Mouse (Mus musculus) hindbrain, embryonic 11.5 days (tissue): ENCODE measurements at regions not wholly inside any gene's neighbourhood (a gene's known extent, or its start where the extent isn't known, plus 50 kb on each side); places are given as distances from the start of the nearest gene placed in this dataset.
"Not testable (repeated sequence)": the region's sequence is repeated elsewhere in the genome, so short reads cannot be mapped to it uniquely, and the experiment has no call there.

Source experiments
- ATAC-seq: fragments of 200-750 bp; cut with Nextera tagmentation; 2 replicates; pipeline ENCODE4 v1.8.0; 2017; ENCODE audit warnings: mild to moderate bottlenecking, moderate TSS enrichment, moderate library complexity; ENCODE audit not compliant: low FRiP score
- DNase-seq: peaks from one replicate; pipeline ENCODE4 v3.0.0-alpha.2; 2015; ENCODE audit warnings: low spot score
- H3K27ac ChIP-seq: fragments of 300-500 bp; sonication (generic); 2 replicates; pipeline ENCODE4 v1.5.1; 2014; ENCODE audit warnings: mild to moderate bottlenecking, low read depth, low read length
- H3K27me3 ChIP-seq: fragments of 300-500 bp; sonication (generic); 2 replicates; pipeline ENCODE4 v1.6.1; 2014; ENCODE audit warnings: mild to moderate bottlenecking, low read length, moderate library complexity, mixed read lengths; ENCODE audit not compliant: control insufficient read depth, insufficient read depth
- H3K36me3 ChIP-seq: fragments of 300-500 bp; sonication (generic); 2 replicates; pipeline ENCODE4 v1.6.1; 2014; ENCODE audit warnings: mild to moderate bottlenecking, low read length, moderate library complexity, mixed read lengths; ENCODE audit not compliant: control insufficient read depth, insufficient read depth
- H3K4me1 ChIP-seq: fragments of 300-500 bp; sonication (generic); replicated peaks from 2 replicates; pipeline ENCODE4 v1.6.1; 2014; ENCODE audit warnings: low read length, mixed read lengths; ENCODE audit not compliant: control insufficient read depth, insufficient read depth
- H3K4me2 ChIP-seq: fragments of 300-500 bp; sonication (generic); replicated peaks from 2 replicates; pipeline ENCODE4 v1.6.1; 2014; ENCODE audit warnings: mild to moderate bottlenecking, low read depth, low read length
- H3K4me3 ChIP-seq: fragments of 300-500 bp; sonication (generic); 2 replicates; pipeline ENCODE4 v1.5.1; 2014; ENCODE audit warnings: low read depth, low read length
- H3K9ac ChIP-seq: fragments of 300-500 bp; sonication (generic); 2 replicates; pipeline ENCODE4 v1.6.1; 2014; ENCODE audit warnings: low read depth, low read length
- H3K9me3 ChIP-seq: fragments of 300-500 bp; sonication (generic); 2 replicates; pipeline ENCODE4 v1.6.1; 2016; ENCODE audit warnings: low read length; ENCODE audit not compliant: control insufficient read depth
- WGBS: fragments of 180-500 bp; shearing (Covaris S2); extraction: QIAGEN DNeasy Blood & Tissue Kit; methylation state at CpG from one replicate; pipeline ENCODE4 v1.1.7; 2014; 5-methylcytosine and 5-hydroxymethylcytosine counted together

DNA sequence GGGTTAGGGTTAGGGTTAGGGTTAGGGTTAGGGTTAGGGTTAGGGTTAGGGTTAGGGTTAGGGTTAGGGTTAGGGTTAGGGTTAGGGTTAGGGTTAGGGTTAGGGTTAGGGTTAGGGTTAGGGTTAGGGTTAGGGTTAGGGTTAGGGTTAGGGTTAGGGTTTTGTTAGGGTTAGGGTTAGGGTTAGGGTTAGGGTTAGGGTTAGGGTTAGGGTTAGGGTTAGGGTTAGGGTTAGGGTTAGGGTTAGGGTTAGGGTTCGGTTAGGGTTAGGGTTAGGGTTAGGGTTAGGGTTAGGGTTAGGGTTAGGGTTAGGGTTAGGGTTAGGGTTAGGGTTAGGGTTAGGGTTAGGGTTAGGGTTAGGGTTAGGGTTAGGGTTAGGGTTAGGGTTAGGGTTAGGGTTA lies 124.7 kb upstream of the Fgf14 start:
- not testable (repeated sequence) for H3K4me1 ChIP-seq, H3K27me3 ChIP-seq, ATAC-seq, H3K27ac ChIP-seq, H3K4me3 ChIP-seq, DNase-seq, H3K9ac ChIP-seq, H3K4me2 ChIP-seq, H3K36me3 ChIP-seq, H3K9me3 ChIP-seq
- 0% methylated on average over 1 of the region's 1 CpGs for WGBS

DNA sequence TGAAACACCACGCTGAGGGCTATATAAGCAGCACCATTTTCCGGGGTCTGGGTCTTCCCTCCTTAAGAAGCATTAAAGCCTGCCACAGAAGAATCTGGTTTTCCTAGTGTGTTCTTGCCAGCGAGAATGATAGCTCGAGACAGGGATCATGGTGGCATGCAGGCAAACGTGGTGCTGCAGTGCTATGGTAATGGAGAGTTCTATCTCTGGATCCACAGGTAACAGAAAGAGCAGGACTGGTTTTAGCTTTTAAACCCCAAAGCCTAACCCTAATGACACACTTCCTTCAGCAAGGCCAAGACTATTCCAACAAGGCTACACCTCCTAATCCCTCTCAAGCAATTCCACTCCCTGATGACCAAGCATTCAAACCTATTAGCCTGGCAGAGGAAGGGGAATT lies 123.5 kb upstream of the Fgf14 start:
- 99% methylated on average over 5 of the region's 5 CpGs for WGBS
- no peaks in the 10 kb centered on the region for H3K27me3 ChIP-seq
- no peak overlapping the region for H3K27ac ChIP-seq
- H3K4me1 ChIP-seq: no peaks in the 10 kb centered on the region
- no peaks in the 10 kb centered on the region for H3K9me3 ChIP-seq
- H3K4me3 ChIP-seq: no peak overlapping the region
- no peak for ATAC-seq
- no peaks in the 10 kb centered on the region for H3K36me3 ChIP-seq
- DNase-seq: no peak
- no peak overlapping the region for H3K4me2 ChIP-seq
- no peak overlapping the region for H3K9ac ChIP-seq

DNA sequence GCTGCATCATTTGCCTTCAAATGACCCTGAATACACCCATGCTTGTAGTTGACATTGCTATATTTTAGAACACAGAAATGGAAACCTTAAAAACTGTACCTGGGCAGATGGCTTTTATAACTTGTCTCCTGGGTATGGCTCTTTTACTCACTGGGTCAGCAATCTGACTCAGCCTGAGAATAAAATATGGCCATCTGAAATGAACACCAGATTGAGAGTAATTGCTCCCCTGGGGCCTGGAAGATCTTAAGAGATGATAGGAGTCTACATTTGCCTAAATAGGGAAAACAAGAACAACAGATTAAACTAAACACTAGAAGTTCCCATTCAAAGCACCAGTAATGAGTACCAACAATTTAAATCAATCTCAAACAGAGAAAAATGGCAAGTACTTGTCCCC lies 98.5 kb upstream of the Fgf14 start:
- H3K9me3 ChIP-seq: no peaks in the 10 kb centered on the region
- no peaks in the 10 kb centered on the region for H3K36me3 ChIP-seq
- H3K4me3 ChIP-seq: no peak overlapping the region
- H3K27ac ChIP-seq: no peak overlapping the region
- no peak overlapping the region for H3K4me2 ChIP-seq
- DNase-seq: no peak
- no peaks in the 10 kb centered on the region for H3K27me3 ChIP-seq
- no peak overlapping the region for H3K9ac ChIP-seq
- H3K4me1 ChIP-seq: no peaks in the 10 kb centered on the region
- ATAC-seq: no peak

DNA sequence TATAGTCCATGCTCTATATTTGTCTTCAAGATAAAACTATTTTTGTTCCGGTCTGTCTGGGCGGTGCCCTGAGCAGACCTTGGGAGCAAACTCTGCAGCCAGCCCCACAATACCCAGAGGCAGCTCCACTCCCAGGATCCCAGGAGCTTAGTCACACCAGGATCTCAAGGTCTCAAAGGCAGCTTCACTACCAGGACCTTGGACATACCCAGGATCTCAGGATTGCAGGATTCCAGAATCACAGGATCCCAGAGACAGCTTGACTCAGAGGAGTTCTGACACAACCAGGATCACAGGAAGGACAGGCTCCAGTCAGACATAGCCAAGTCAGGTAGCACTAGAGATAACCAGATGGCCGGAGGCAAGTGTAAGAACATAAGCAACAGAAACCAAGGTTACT lies 91.1 kb upstream of the Fgf14 start:
- DNase-seq: no peak
- H3K27me3 ChIP-seq: no peaks in the 10 kb centered on the region
- H3K4me1 ChIP-seq: no peaks in the 10 kb centered on the region
- H3K27ac ChIP-seq: no peak overlapping the region
- H3K4me2 ChIP-seq: no peak overlapping the region
- no peak overlapping the region for H3K9ac ChIP-seq
- ATAC-seq: no peak
- H3K36me3 ChIP-seq: no peaks in the 10 kb centered on the region
- no peaks in the 10 kb centered on the region for H3K9me3 ChIP-seq
- no peak overlapping the region for H3K4me3 ChIP-seq
- 85% methylated on average over 3 of the region's 3 CpGs for WGBS

DNA sequence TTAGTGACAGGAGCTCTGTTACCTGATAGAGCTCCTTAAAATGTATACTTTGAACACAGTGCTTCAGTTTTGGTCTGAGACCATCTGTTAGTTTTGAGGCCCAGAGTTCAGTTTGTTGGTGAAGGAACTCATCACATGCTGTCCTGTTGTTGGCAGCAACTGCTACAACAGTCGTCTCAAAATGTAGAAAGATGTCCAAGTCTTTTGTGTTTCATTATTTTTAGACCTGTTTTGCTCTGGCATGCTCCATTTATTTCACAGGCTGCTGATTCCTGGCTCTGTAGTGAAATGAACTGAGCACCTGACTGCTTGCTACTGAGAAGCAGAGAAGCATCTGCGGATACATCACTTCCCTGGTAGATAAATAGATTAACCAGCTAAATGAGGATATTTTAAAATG lies 90.3 kb upstream of the Fgf14 start:
- no peaks in the 10 kb centered on the region for H3K9me3 ChIP-seq
- H3K27ac ChIP-seq: no peak overlapping the region
- no peak for ATAC-seq
- H3K9ac ChIP-seq: no peak overlapping the region
- H3K36me3 ChIP-seq: no peaks in the 10 kb centered on the region
- no peak for DNase-seq
- H3K4me3 ChIP-seq: no peak overlapping the region
- H3K27me3 ChIP-seq: no peaks in the 10 kb centered on the region
- H3K4me1 ChIP-seq: no peaks in the 10 kb centered on the region
- WGBS: 70% methylated on average over 2 of the region's 2 CpGs
- H3K4me2 ChIP-seq: no peak overlapping the region

DNA sequence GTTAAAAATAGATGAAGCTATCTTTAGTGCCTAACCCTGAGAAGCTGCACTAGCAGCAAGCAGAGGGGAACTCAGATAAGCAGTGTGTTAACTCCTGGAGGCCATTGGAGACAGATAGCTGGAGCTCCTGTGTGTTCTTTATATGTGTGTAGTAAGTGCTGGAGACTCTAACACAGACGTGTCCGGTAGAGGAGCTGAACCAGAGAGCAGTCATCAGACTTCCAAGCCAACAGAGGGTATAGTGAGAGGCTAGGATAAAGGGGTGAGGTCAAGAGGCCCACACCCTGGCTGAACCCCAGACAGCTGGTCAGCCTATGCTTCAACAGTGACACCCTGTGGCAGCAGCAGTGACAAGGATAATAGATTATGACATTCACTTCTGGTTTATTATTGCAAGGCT lies 65.6 kb upstream of the Fgf14 start:
- Histone ChIP-seq H3K9ac (no peak overlapping the region), H3K9me3 (no peaks in the 10 kb centered on the region), H3K4me2 (no peak overlapping the region), H3K36me3 (no peaks in the 10 kb centered on the region), H3K27me3 (no peaks in the 10 kb centered on the region), H3K4me3 (no peak overlapping the region), H3K27ac (no peak overlapping the region), H3K4me1 (no peaks in the 10 kb centered on the region)
- DNase-seq (peak; percentile 34), ATAC-seq (peak; percentile 72)
- WGBS: 24% methylated on average over 2 of the region's 2 CpGs
